Mouse (Mus musculus): ENCODE results near the gene Umad1.

DNA sequence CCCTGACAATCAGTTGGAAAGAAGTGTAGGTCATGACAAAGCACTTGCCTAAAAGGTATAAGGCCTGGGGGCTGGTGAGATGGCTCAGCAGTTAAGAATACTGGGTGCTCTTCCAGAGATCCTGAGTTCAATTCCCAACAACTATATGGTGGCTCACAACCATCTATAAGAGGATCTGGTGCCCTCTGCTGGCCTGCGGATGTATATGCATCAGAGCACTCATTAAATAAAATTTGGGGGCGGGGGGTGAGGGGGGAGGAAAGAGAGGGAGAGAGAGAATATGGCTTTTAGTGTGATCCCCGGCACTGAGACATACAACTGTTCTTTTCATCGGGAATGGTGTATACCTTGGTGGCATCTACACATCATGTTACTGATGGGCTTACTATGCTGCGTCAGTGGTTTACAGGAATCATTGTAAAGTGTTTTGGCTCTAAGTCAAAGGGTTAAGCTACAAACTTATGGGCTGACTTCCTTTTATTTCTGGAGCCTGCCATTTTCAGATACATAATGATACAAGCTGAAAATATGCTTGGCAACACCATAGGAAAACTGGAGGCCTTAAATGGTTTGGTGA is 19.4 kb downstream of the Umad1 start:
- TF ChIP-seq MAFK (IDR thresholded peaks at IDR 0.05; ENCODE audit: insufficient read depth, low read depth, low read length) (no peak), HCFC1 (IDR thresholded peaks at IDR 0.05; ENCODE audit: borderline replicate concordance, insufficient read depth, low read length) (no peak), CHD2 (IDR thresholded peaks at IDR 0.05; ENCODE audit: low read depth, low read length) (no peak), ZNF384 (IDR thresholded peaks at IDR 0.05; ENCODE audit: low read depth, low read length) (no peak), ZC3H11A (IDR thresholded peaks at IDR 0.05; ENCODE audit: borderline replicate concordance, low read depth, low read length) (no peak)
